Mouse (Mus musculus) MEL (cell line): ENCODE data around the gene Vps26c. TPM values are rescaled to one million over a fixed set of nuclear protein-coding genes. Genes with fewer than 3 reads are reported as not detected.

ENCODE experiments used
- DNase-seq: peaks from one replicate; pipeline ENCODE4 v3.0.0; 2011; ENCODE audit warnings: low read depth, low spot score
- H3K27ac ChIP-seq: 2 replicates; pipeline ENCODE4 v1.5.1; 2012; ENCODE audit warnings: low read depth, mild to moderate bottlenecking, control low read depth, low read length, moderate library complexity; ENCODE audit not compliant: control insufficient read depth
- H3K27me3 ChIP-seq, 2 experiments: fragments of 150-350 bp in 1 of 2; sonication (generic) in 1 of 2; 2 replicates each; pipeline ENCODE4 v1.6.1; 2012; ENCODE audit warnings: low read length in 2 of 2, mild to moderate bottlenecking in 2 of 2, improper control_type of control experiment in 1 of 2, moderate library complexity in 1 of 2; ENCODE audit not compliant: insufficient read depth in 2 of 2, control insufficient read depth in 1 of 2
- H3K36me3 ChIP-seq, 2 experiments: 2 replicates each; pipeline ENCODE4 v1.6.1; 2012 to 2014; ENCODE audit warnings: low read length in 2 of 2, improper control_type of control experiment in 1 of 2, inconsistent platforms in 1 of 2, mild to moderate bottlenecking in 1 of 2; ENCODE audit not compliant: insufficient read depth in 2 of 2, control insufficient read depth in 1 of 2
- H3K4me1 ChIP-seq, 2 experiments: fragments of 150-350 bp in 1 of 2; sonication (generic) in 1 of 2; 2 replicates each; pipeline ENCODE4 v1.6.1; 2012; ENCODE audit warnings: low read length in 2 of 2, improper control_type of control experiment in 1 of 2, mild to moderate bottlenecking in 1 of 2; ENCODE audit not compliant: insufficient read depth in 2 of 2, control insufficient read depth in 1 of 2
- H3K4me3 ChIP-seq, 2 experiments: fragments of 150-350 bp in 1 of 2; sonication (generic) in 1 of 2; 2 replicates each; pipeline ENCODE4 v1.5.1; 2012; ENCODE audit warnings: low read depth in 2 of 2, low read length in 2 of 2, mild to moderate bottlenecking in 2 of 2, moderate library complexity in 2 of 2, control low read depth in 1 of 2, improper control_type of control experiment in 1 of 2; ENCODE audit not compliant: control insufficient read depth in 1 of 2, insufficient read depth in 1 of 2
- H3K79me2 ChIP-seq: 2 replicates; pipeline ENCODE4 v1.6.1; 2012; ENCODE audit warnings: mild to moderate bottlenecking, low read length, moderate library complexity; ENCODE audit not compliant: control insufficient read depth, poor library complexity, insufficient read depth
- H3K9ac ChIP-seq: 2 replicates; pipeline ENCODE4 v1.6.1; 2012; ENCODE audit warnings: low read depth, mild to moderate bottlenecking, control low read depth, low read length, moderate library complexity; ENCODE audit not compliant: control insufficient read depth, poor library complexity, severe bottlenecking
- H3K9me3 ChIP-seq: fragments of 150-350 bp; sonication (generic); replicated peaks from 2 replicates; pipeline ENCODE4 v1.6.1; 2012; ENCODE audit warnings: mild to moderate bottlenecking, low read length, improper control_type of control experiment, moderate library complexity; ENCODE audit not compliant: insufficient read depth
- CTCF ChIP-seq, 3 experiments: IDR thresholded peaks in 2 of 3; conservative IDR thresholded peaks in 1 of 3; 2 replicates each; pipeline ENCODE4 v1.5.1; 2011 to 2012; ENCODE audit warnings: low read length in 3 of 3, low read depth in 2 of 3, mild to moderate bottlenecking in 2 of 3, improper control_type of control experiment in 1 of 3, inconsistent platforms in 1 of 3, mixed read lengths in 1 of 3, moderate library complexity in 1 of 3; ENCODE audit not compliant: control insufficient read depth in 1 of 3, insufficient read depth in 1 of 3, poor library complexity in 1 of 3, severe bottlenecking in 1 of 3
- E2F4 ChIP-seq: IDR thresholded peaks from 2 replicates; pipeline ENCODE4 v1.6.1; 2011; ENCODE audit warnings: low read depth, low read length, improper control_type of control experiment, borderline replicate concordance
- ELF1 ChIP-seq: IDR thresholded peaks from 2 replicates; pipeline ENCODE4 v1.6.1; 2014; ENCODE audit warnings: low read depth, mild to moderate bottlenecking, inconsistent platforms, low read length, improper control_type of control experiment, moderate library complexity
- ETS1 ChIP-seq: IDR thresholded peaks from 2 replicates; pipeline ENCODE4 v1.6.1; 2012; ENCODE audit warnings: low read depth, mild to moderate bottlenecking, inconsistent platforms, low read length, improper control_type of control experiment, moderate library complexity
- GABPA ChIP-seq: IDR thresholded peaks from 2 replicates; pipeline ENCODE4 v1.6.1; 2012; ENCODE audit warnings: low read depth, mild to moderate bottlenecking, inconsistent platforms, low read length, improper control_type of control experiment, moderate library complexity
- JUND ChIP-seq: IDR thresholded peaks from 2 replicates; pipeline ENCODE4 v1.6.1; 2011; ENCODE audit warnings: low read depth, mild to moderate bottlenecking, improper control_type of control experiment, low read length
- KAT2A ChIP-seq: conservative IDR thresholded peaks from 2 replicates; pipeline ENCODE4 v1.6.1; 2012; ENCODE audit warnings: low read depth, low read length, improper control_type of control experiment, inconsistent platforms
- MAFK ChIP-seq: IDR thresholded peaks from 2 replicates; pipeline ENCODE4 v1.6.1; 2011; ENCODE audit warnings: low read depth, mild to moderate bottlenecking, low read length, improper control_type of control experiment, borderline replicate concordance
- MAZ ChIP-seq: IDR thresholded peaks from 2 replicates; pipeline ENCODE4 v1.6.1; 2012; ENCODE audit warnings: low read depth, mild to moderate bottlenecking, inconsistent platforms, low read length, improper control_type of control experiment
- MEF2A ChIP-seq: IDR thresholded peaks from 2 replicates; pipeline ENCODE4 v1.6.1; 2014; ENCODE audit warnings: low read depth, mild to moderate bottlenecking, inconsistent platforms, low read length, improper control_type of control experiment; ENCODE audit not compliant: poor library complexity, insufficient replicate concordance, severe bottlenecking; ENCODE audit errors: extremely low read depth
- MXI1 ChIP-seq: IDR thresholded peaks from 2 replicates; pipeline ENCODE4 v1.6.1; 2011; ENCODE audit warnings: mild to moderate bottlenecking, low read depth, low read length, improper control_type of control experiment
- NELFE ChIP-seq: IDR thresholded peaks from 2 replicates; pipeline ENCODE4 v1.6.1; 2011; ENCODE audit warnings: low read depth, low read length, improper control_type of control experiment
- NRF1 ChIP-seq: IDR thresholded peaks from 2 replicates; pipeline ENCODE4 v1.6.1; 2014; ENCODE audit warnings: low read depth, mild to moderate bottlenecking, inconsistent platforms, low read length, improper control_type of control experiment, moderate library complexity; ENCODE audit not compliant: poor library complexity, insufficient read depth, severe bottlenecking
- POLR2AphosphoS5 ChIP-seq: IDR thresholded peaks from 2 replicates; pipeline ENCODE4 v1.6.1; 2012; ENCODE audit warnings: low read depth, borderline replicate concordance, mild to moderate bottlenecking, inconsistent platforms, low read length, moderate library complexity, mixed read lengths
- RCOR1 ChIP-seq: IDR thresholded peaks from 2 replicates; pipeline ENCODE4 v1.6.1; 2012; ENCODE audit warnings: low read depth, mild to moderate bottlenecking, inconsistent platforms, low read length, improper control_type of control experiment
- SIN3A ChIP-seq: IDR thresholded peaks from 2 replicates; pipeline ENCODE4 v1.6.1; 2012; ENCODE audit warnings: low read length, improper control_type of control experiment, inconsistent platforms
- SMC3 ChIP-seq: IDR thresholded peaks from 2 replicates; pipeline ENCODE4 v1.6.1; 2011; ENCODE audit warnings: low read depth, low read length, improper control_type of control experiment
- TAL1 ChIP-seq: IDR thresholded peaks from 2 replicates; pipeline ENCODE4 v1.6.1; 2012; ENCODE audit warnings: mild to moderate bottlenecking, inconsistent platforms, low read length, moderate library complexity, mixed read lengths
- UBTF ChIP-seq: IDR thresholded peaks from 2 replicates; pipeline ENCODE4 v1.6.1; 2012; ENCODE audit warnings: low read depth, mild to moderate bottlenecking, inconsistent platforms, low read length, improper control_type of control experiment, moderate library complexity, borderline replicate concordance; ENCODE audit not compliant: insufficient read depth
- USF1 ChIP-seq: IDR thresholded peaks from 2 replicates; pipeline ENCODE4 v1.6.1; 2014; ENCODE audit warnings: low read depth, mild to moderate bottlenecking, inconsistent platforms, low read length, improper control_type of control experiment, moderate library complexity
- USF2 ChIP-seq, 2 experiments: IDR thresholded peaks; 2 replicates each; pipeline ENCODE4 v1.6.1; 2011 to 2012; ENCODE audit warnings: improper control_type of control experiment in 2 of 2, low read length in 2 of 2, borderline replicate concordance in 1 of 2, inconsistent platforms in 1 of 2, low read depth in 1 of 2, mild to moderate bottlenecking in 1 of 2; ENCODE audit not compliant: insufficient read depth in 1 of 2
- ZMIZ1 ChIP-seq: IDR thresholded peaks from 2 replicates; pipeline ENCODE4 v1.6.1; 2012; ENCODE audit warnings: low read depth, mild to moderate bottlenecking, inconsistent platforms, low read length, improper control_type of control experiment, moderate library complexity
- polyA plus RNA-seq, 2 experiments: library from polyadenylated mRNA; stranded (reverse) in 1 of 2; unstranded in 1 of 2; fragments of >175 nt in 1 of 2; fragments of >200 nt in 1 of 2; gene quantifications; 2 replicates each; pipeline versions ENCODE4 v1.2.1 to v1.2.4; 2012; ENCODE audit warnings: low replicate concordance in 2 of 2, low read depth in 1 of 2; ENCODE audit not compliant: insufficient read length in 2 of 2, insufficient read depth in 1 of 2, missing spikeins in 1 of 2
- total RNA-seq: library from RNA; depleted of rRNA; stranded (reverse); fragments of 300-350 nt; gene quantifications from 2 replicates; pipeline ENCODE4 v1.2.3, GENCODE M21; 2012

Vps26c gene
- total and polyA plus RNA-seq, 3 experiments = 20.9 to 23.7 TPM; not detected in 1

- Histone ChIP-seq H3K27me3 (peaks cover 0 to 4% of the 10 kb centered on the region in 2 experiments; a peak in 2 of 4 replicates), H3K36me3 (no peaks in the 10 kb centered on the region), H3K4me3 (peak overlapping the region in 1 of 2 experiments; percentile 10; a peak in 1 of 4 replicates), H3K4me1 (no peaks in the 10 kb centered on the region; a peak in 1 of 4 replicates), H3K9ac (0 out of 2 replicates have a peak overlapping the region, but pooled peaks have one; percentile 0), H3K79me2 (no peaks in the 10 kb centered on the region), H3K9me3 (no peaks in the 10 kb centered on the region), H3K27ac (no peak overlapping the region)
- no peak for DNase-seq
- TF ChIP-seq TAL1 (peak; percentile 45), MEF2A (no peak)
These were observed 32.7 kb upstream of the Vps26c start for GRCm38 (mm10) chr16:94559282-94559681.

GRCm38 (mm10) chr16:94556228-94556627, 29.6 kb upstream of the Vps26c start:
- Histone ChIP-seq H3K4me1 (no peaks in the 10 kb centered on the region; a peak in 1 of 4 replicates), H3K27me3 (peaks cover 0 to 4% of the 10 kb centered on the region in 2 experiments; a peak in 2 of 4 replicates), H3K27ac (no peak overlapping the region), H3K79me2 (no peaks in the 10 kb centered on the region), H3K36me3 (no peaks in the 10 kb centered on the region), H3K4me3 (no peak overlapping the region), H3K9me3 (no peaks in the 10 kb centered on the region), H3K9ac (no peak overlapping the region)
- DNase-seq = no peak
- no peak for TF ChIP-seq USF1
- TF ChIP-seq KAT2A = no peak
- TF ChIP-seq MXI1 = no peak

GRCm38 (mm10) chr16:94555346-94555745, 28.7 kb upstream of the Vps26c start:
- DNase-seq = no peak
- no peaks in the 10 kb centered on the region; a peak in 1 of 4 replicates for H3K4me1 ChIP-seq

More at GRCm38 (mm10) chr16:94555346-94555745, 28.7 kb upstream of the Vps26c start:
- Histone ChIP-seq H3K36me3 (no peaks in the 10 kb centered on the region), H3K27ac (no peak overlapping the region), H3K9me3 (no peaks in the 10 kb centered on the region), H3K4me3 (no peak overlapping the region), H3K9ac (no peak overlapping the region), H3K27me3 (peaks cover 0 to 4% of the 10 kb centered on the region in 2 experiments; a peak in 2 of 4 replicates), H3K79me2 (no peaks in the 10 kb centered on the region)
- no peak for TF ChIP-seq ELF1
- no peak for TF ChIP-seq SIN3A
- no peak for TF ChIP-seq RCOR1
- no peak for TF ChIP-seq CTCF (IDR thresholded peaks at IDR 0.05 in 2 of 3, conservative IDR thresholded peaks at IDR 0.05 in 1 of 3; ENCODE audit: control insufficient read depth in 1 of 3, insufficient read depth in 1 of 3, low read depth in 2 of 3, low read length in 3 of 3, poor library complexity in 1 of 3, severe bottlenecking in 1 of 3)
- TF ChIP-seq NELFE = no peak
- no peak for TF ChIP-seq ZMIZ1
- no peak for TF ChIP-seq POLR2AphosphoS5
- no peak for TF ChIP-seq MAZ
- TF ChIP-seq E2F4 = no peak
- TF ChIP-seq NRF1 = no peak
- no peak for TF ChIP-seq UBTF
- TF ChIP-seq GABPA = no peak
- no peak for TF ChIP-seq ETS1
- no peak for TF ChIP-seq SMC3
- no peak for TF ChIP-seq TAL1
- TF ChIP-seq USF2 (IDR thresholded peaks at IDR 0.05; ENCODE audit: borderline replicate concordance in 1 of 2, insufficient read depth in 1 of 2, low read depth in 1 of 2, low read length in 2 of 2) = no peak
- TF ChIP-seq JUND = no peak
- TF ChIP-seq MAFK = no peak
